13 mouse cellular contexts compared by ENCODE assay signal in genomic region chr12:105869696-105870095, GRCm38 (mm10).
DNase-seq lines count a peak whose midpoint lies in the region; ATAC-seq and TF ChIP-seq lines count a peak whose summit lies in the region.
"Had no signal": no experiment of that assay in that cellular context is flagged by ENCODE, and none has a peak within 500 bp of the region (broad histone marks: within the 10 kb centered on the region; RNA-seq: fewer than 3 reads in every experiment).

No protein-coding gene starts in this region.

- peaks cover 4% of the 10 kb centered on the region for H3K9me3 ChIP-seq in heart, postnatal 0 days (replicated peaks; ENCODE audit: control insufficient read depth, low read length)
- H3K9me3 ChIP-seq in megakaryocyte, embryonic 14.5 days: peaks cover 60% of the 10 kb centered on the region
- 0 out of 2 replicates have a peak, but pooled peaks cover 4% of the 10 kb centered on the region for H3K9me3 ChIP-seq in liver, embryonic 12.5 days (replicated peaks)
- peaks cover 2% of the 10 kb centered on the region; the same call in 1 of the 2 replicates for H3K9me3 ChIP-seq in forebrain, embryonic 10.5 days
- H3K9me3 ChIP-seq: embryonic facial prominence, embryonic 15.5 days; hindbrain, embryonic 15.5 days had no signal

- H3K4me1 ChIP-seq in heart, postnatal 0 days (ENCODE audit: control insufficient read depth, insufficient read depth): no peaks in the 10 kb centered on the region
- H3K4me1 ChIP-seq in megakaryocyte, embryonic 14.5 days: peaks cover 8% of the 10 kb centered on the region
- H3K4me1 ChIP-seq in liver, embryonic 12.5 days: no peaks in the 10 kb centered on the region; the same call in 1 of the 2 replicates
- peaks cover 13% of the 10 kb centered on the region for H3K4me1 ChIP-seq in forebrain, embryonic 10.5 days
- H3K4me1 ChIP-seq: hindbrain, embryonic 15.5 days had no signal

- no peak overlapping the region for H3K4me3 ChIP-seq in heart, postnatal 0 days (ENCODE audit: low read depth, low read length)
- H3K4me3 ChIP-seq in megakaryocyte, embryonic 14.5 days (replicated peaks): peak overlapping the region; percentile 80
- no peak overlapping the region for H3K4me3 ChIP-seq in liver, embryonic 12.5 days
- H3K4me3 ChIP-seq in forebrain, embryonic 10.5 days: no peak overlapping the region
- H3K4me3 ChIP-seq: embryonic facial prominence, embryonic 15.5 days; hindbrain, embryonic 15.5 days had no signal

- no peak overlapping the region for H3K4me2 ChIP-seq in heart, postnatal 0 days (ENCODE audit: low read depth, low read length)
- peak overlapping the region; percentile 9; the same call in 1 of the 2 replicates for H3K4me2 ChIP-seq in liver, embryonic 12.5 days
- H3K4me2 ChIP-seq: embryonic facial prominence, embryonic 15.5 days; hindbrain, embryonic 15.5 days had no signal

- 0 out of 2 replicates have a peak, but pooled peaks cover 11% of the 10 kb centered on the region for H3K27me3 ChIP-seq in heart, postnatal 0 days (ENCODE audit: control insufficient read depth, insufficient read depth, low read length)
- peaks cover 34% of the 10 kb centered on the region for H3K27me3 ChIP-seq in megakaryocyte, embryonic 14.5 days (replicated peaks)
- H3K27me3 ChIP-seq in liver, embryonic 12.5 days (replicated peaks): peaks cover 32% of the 10 kb centered on the region
- peaks cover 32% of the 10 kb centered on the region for H3K27me3 ChIP-seq in forebrain, embryonic 10.5 days (ENCODE audit: poor library complexity, severe bottlenecking)

- 0 out of 2 replicates have a peak, but pooled peaks have one; percentile 33 for ATAC-seq in heart, postnatal 0 days (ENCODE audit: insufficient read depth, low read depth)
- ATAC-seq in megakaryocyte, adult 5-6 weeks (ENCODE audit: poor library complexity, severe bottlenecking): no peak
- ATAC-seq in liver, embryonic 12.5 days: no peak

- no peak overlapping the region for H3K27ac ChIP-seq in heart, postnatal 0 days (ENCODE audit: low read depth)
- no peak overlapping the region for H3K27ac ChIP-seq in liver, embryonic 12.5 days
- no peak overlapping the region for H3K27ac ChIP-seq in forebrain, embryonic 10.5 days
- H3K27ac ChIP-seq: embryonic facial prominence, embryonic 15.5 days; hindbrain, embryonic 15.5 days had no signal

- no peaks in the 10 kb centered on the region for H3K36me3 ChIP-seq in heart, postnatal 0 days (replicated peaks; ENCODE audit: control insufficient read depth, insufficient read depth, low read length)
- no peaks in the 10 kb centered on the region for H3K36me3 ChIP-seq in megakaryocyte, embryonic 14.5 days (replicated peaks; ENCODE audit: low read length)
- H3K36me3 ChIP-seq in liver, embryonic 12.5 days: no peaks in the 10 kb centered on the region
- H3K36me3 ChIP-seq in forebrain, embryonic 10.5 days (replicated peaks): no peaks in the 10 kb centered on the region
- H3K36me3 ChIP-seq: embryonic facial prominence, embryonic 15.5 days; hindbrain, embryonic 15.5 days had no signal

- DNase-seq in heart, postnatal 0 days (ENCODE audit: low spot score): no peak
- no peak for DNase-seq in heart, adult 11 months
- DNase-seq in ZHBTc4 (ENCODE audit: low read depth, low spot score) (peak; percentile 78), MN1 (ENCODE audit: low spot score) (no peak)
- DNase-seq in forebrain, embryonic 10.5 days (ENCODE audit: extremely low spot score, low spot score): no peak
- DNase-seq: adrenal gland, postnatal 14 days; cerebellum, postnatal 36 days; gastrocnemius, postnatal 36 days had no signal

- TF ChIP-seq CTCF in heart, postnatal 0 days (IDR thresholded peaks at IDR 0.05; ENCODE audit: low read depth): no peak

- no peak for TF ChIP-seq EP300 in heart, postnatal 0 days (IDR thresholded peaks at IDR 0.05; ENCODE audit: low read depth)

- H3K9ac ChIP-seq in heart, postnatal 0 days (replicated peaks; ENCODE audit: low read depth, low read length): no peak overlapping the region
- H3K9ac ChIP-seq in liver, embryonic 12.5 days: no peak overlapping the region
- H3K9ac ChIP-seq: embryonic facial prominence, embryonic 15.5 days; hindbrain, embryonic 15.5 days had no signal

- 20% methylated on average over 14 of the region's 14 CpGs for WGBS in heart, postnatal 0 days
- WGBS in liver, embryonic 12.5 days (ENCODE audit: insufficient replicate concordance): 14% methylated on average over 14 of the region's 14 CpGs
- 28% methylated on average over 14 of the region's 14 CpGs for WGBS in forebrain, embryonic 10.5 days
